18 mouse cellular contexts compared by ENCODE assay signal in the genomic region with DNA sequence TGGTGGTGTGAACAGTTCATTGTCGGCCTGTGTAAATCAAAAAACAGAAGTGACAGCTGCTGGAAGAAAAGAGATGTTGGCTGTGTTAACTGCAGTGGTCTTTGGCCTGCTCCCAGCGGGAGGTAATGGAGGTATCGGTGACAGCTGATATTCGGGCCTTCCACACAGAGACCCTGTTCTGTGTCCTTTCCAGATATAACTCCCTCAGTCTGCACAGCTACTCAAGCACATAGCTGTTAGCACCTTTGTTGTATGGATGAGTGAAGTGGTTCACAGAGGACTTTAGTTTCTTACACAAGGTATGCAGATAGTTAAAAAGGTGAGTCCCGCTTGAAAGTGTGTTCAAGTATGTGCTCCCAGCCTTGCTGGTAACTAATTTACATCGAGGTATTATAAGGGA. TPM values are rescaled to one million over a fixed set of nuclear protein-coding genes. Genes with fewer than 3 reads are reported as not detected.
DNase-seq lines count a peak whose midpoint lies in the region; ATAC-seq and TF ChIP-seq lines count a peak whose summit lies in the region.
"Had no signal": no experiment of that assay in that cellular context is flagged by ENCODE, and none has a peak within 500 bp of the region (broad histone marks: within the 10 kb centered on the region; RNA-seq: fewer than 3 reads in every experiment).

No protein-coding gene starts in this region.

- ATAC-seq in heart, embryonic 13.5 days (ENCODE audit: extremely low read depth, insufficient number of reproducible peaks, low FRiP score, low TSS enrichment): no peak
- no peak for ATAC-seq in forebrain, postnatal 0 days
- peak; percentile 40 for ATAC-seq in midbrain, embryonic 13.5 days
- ATAC-seq: lung, postnatal 0 days had no signal

- no peak for TF ChIP-seq CTCF in brain, embryonic 14.5 days (IDR thresholded peaks at IDR 0.05; ENCODE audit: borderline replicate concordance, extremely low read depth, insufficient read depth, insufficient read length)
- TF ChIP-seq CTCF in forebrain, postnatal 0 days (IDR thresholded peaks at IDR 0.05; ENCODE audit: low read depth): no peak
- no peak for TF ChIP-seq CTCF in lung, adult 2 months (IDR thresholded peaks at IDR 0.05; ENCODE audit: insufficient read depth, low read length)

- intact Hi-C loops in gastrocnemius, postnatal 36 days (cut with DNase I): no loop called here

- 30% methylated on average over 6 of the region's 6 CpGs for WGBS in heart, embryonic 13.5 days
- 30% methylated on average over 6 of the region's 6 CpGs for WGBS in forebrain, postnatal 0 days
- 32% methylated on average over 6 of the region's 6 CpGs for WGBS in midbrain, embryonic 13.5 days
- WGBS in lung, adult 2 months: 83% methylated on average over 6 of the region's 6 CpGs

- H3K27ac ChIP-seq in heart, embryonic 13.5 days (replicated peaks): peak overlapping the region; percentile 51
- no peak overlapping the region for H3K27ac ChIP-seq in forebrain, postnatal 0 days (ENCODE audit: low read depth, low read length)
- peak overlapping the region; percentile 74 for H3K27ac ChIP-seq in midbrain, embryonic 13.5 days
- H3K27ac ChIP-seq: liver, embryonic 13.5 days; stomach, postnatal 0 days had no signal

- H3K27me3 ChIP-seq in heart, embryonic 13.5 days (replicated peaks): no peaks in the 10 kb centered on the region
- no peaks in the 10 kb centered on the region for H3K27me3 ChIP-seq in forebrain, postnatal 0 days (ENCODE audit: insufficient read depth, low read length)
- no peaks in the 10 kb centered on the region for H3K27me3 ChIP-seq in midbrain, embryonic 13.5 days
- H3K27me3 ChIP-seq: CH12.LX; liver, embryonic 13.5 days had no signal

- H3K4me2 ChIP-seq in heart, embryonic 13.5 days: peak overlapping the region; percentile 41
- H3K4me2 ChIP-seq in forebrain, postnatal 0 days (ENCODE audit: low read depth): 0 out of 2 replicates have a peak overlapping the region, but pooled peaks have one; percentile 16
- peak overlapping the region; percentile 41 for H3K4me2 ChIP-seq in midbrain, embryonic 13.5 days (replicated peaks)
- H3K4me2 ChIP-seq: liver, embryonic 13.5 days had no signal

- no peak overlapping the region for H3K4me3 ChIP-seq in heart, embryonic 13.5 days
- H3K4me3 ChIP-seq in forebrain, postnatal 0 days (ENCODE audit: low read depth, low read length): no peak overlapping the region
- no peak overlapping the region for H3K4me3 ChIP-seq in midbrain, embryonic 13.5 days (replicated peaks)
- H3K4me3 ChIP-seq in lung, adult 2 months (replicated peaks; ENCODE audit: extremely low read depth, low read depth, low read length): no peak overlapping the region
- H3K4me3 ChIP-seq: liver, embryonic 13.5 days had no signal

- H3K4me1 ChIP-seq in heart, embryonic 13.5 days: peaks cover 12% of the 10 kb centered on the region
- H3K4me1 ChIP-seq in forebrain, postnatal 0 days (ENCODE audit: insufficient read depth): no peaks in the 10 kb centered on the region
- H3K4me1 ChIP-seq in midbrain, embryonic 13.5 days (replicated peaks): peaks cover 19% of the 10 kb centered on the region
- H3K4me1 ChIP-seq in lung, adult 2 months (ENCODE audit: control insufficient read depth, insufficient read depth, low read length): no peaks in the 10 kb centered on the region
- H3K4me1 ChIP-seq: liver, embryonic 13.5 days had no signal

- peaks cover 24% of the 10 kb centered on the region for H3K36me3 ChIP-seq in heart, embryonic 13.5 days
- H3K36me3 ChIP-seq in forebrain, postnatal 0 days (ENCODE audit: insufficient read depth): peaks cover 4% of the 10 kb centered on the region; the same call in 1 of the 2 replicates
- peaks cover 11% of the 10 kb centered on the region for H3K36me3 ChIP-seq in midbrain, embryonic 13.5 days
- H3K36me3 ChIP-seq: liver, embryonic 13.5 days had no signal

- no peak for DNase-seq in heart, adult 18-20 months
- peak; percentile 46 for DNase-seq in brain, embryonic 14.5 days (ENCODE audit: low read depth)
- DNase-seq in forebrain, postnatal 0 days: no peak
- no peak for DNase-seq in gastrocnemius, postnatal 4 days (ENCODE audit: low spot score in 2 of 2)
- no peak for DNase-seq in lung, adult 2 months
- no peak for DNase-seq in gastrocnemius, postnatal 36 days
- DNase-seq: adrenal gland, postnatal 10 days; cerebellum, adult 9-11 months; heart, adult 11 months; liver, embryonic 13.5 days; right cerebral cortex, adult 18-20 months; spleen, adult 18-20 months; thymus, postnatal 4 days had no signal

- TF ChIP-seq POLR2A in brain, embryonic 14.5 days (IDR thresholded peaks at IDR 0.05; ENCODE audit: borderline replicate concordance, extremely low read depth, insufficient read depth, insufficient read length, poor library complexity, severe bottlenecking): no peak
- no peak for TF ChIP-seq POLR2A in lung, adult 2 months (IDR thresholded peaks at IDR 0.05; ENCODE audit: borderline replicate concordance, extremely low read depth, low read depth, low read length)

- H3K9ac ChIP-seq in heart, embryonic 13.5 days: no peak overlapping the region
- H3K9ac ChIP-seq in forebrain, postnatal 0 days: no peak overlapping the region
- H3K9ac ChIP-seq in midbrain, embryonic 13.5 days (replicated peaks): no peak overlapping the region
- H3K9ac ChIP-seq: liver, embryonic 13.5 days had no signal

- H3K9me3 ChIP-seq in heart, embryonic 13.5 days: no peaks in the 10 kb centered on the region
- H3K9me3 ChIP-seq in forebrain, postnatal 0 days (ENCODE audit: low read length): no peaks in the 10 kb centered on the region
- no peaks in the 10 kb centered on the region; the same call in 1 of the 2 replicates for H3K9me3 ChIP-seq in midbrain, embryonic 13.5 days
- H3K9me3 ChIP-seq: liver, embryonic 13.5 days had no signal

RNA-seq across cellular contexts. Expression of a gene that starts 7.9 kb away (rescaled TPM):
- 9.7 and 10.5 TPM in 2 replicates for polyA plus RNA-seq in heart, embryonic 13.5 days (2015; fragmentation: Nextera tagmentation; extraction: Ambion mirVana)
- total RNA-seq in heart, adult 18-20 months (2021): 10 to 100 TPM; 17.8 to 34.7 TPM
- 21.5 and 25.4 TPM in 2 replicates for polyA plus RNA-seq in brain, embryonic 14.5 days (2012; rRNA removed)
- 22.2 and 33.2 TPM in 2 replicates for total RNA-seq in forebrain, postnatal 0 days (2014; rRNA removed)
- 11.6 and 16.0 TPM in 2 replicates for polyA plus RNA-seq in forebrain, postnatal 0 days (2015; fragmentation: Nextera tagmentation; extraction: Ambion mirVana)
- 31.3 TPM in 2 replicates for polyA plus RNA-seq in midbrain, embryonic 13.5 days (2015; fragmentation: Nextera tagmentation; extraction: Ambion mirVana)
- total RNA-seq in gastrocnemius, postnatal 4 days (2021): 10 to 100 TPM; 23.7 to 36.8 TPM
- polyA plus RNA-seq in lung, adult 2 months (2012; rRNA removed): 8.8 and 11.8 TPM in 2 replicates
- total RNA-seq in gastrocnemius, postnatal 36 days (2021): 10 to 100 TPM; 20.3 to 30.3 TPM
